Mouse (Mus musculus) megakaryocyte, embryonic 14.5 days (primary cell): ENCODE results near the gene 2010111I01Rik. TPM values are rescaled to one million over a fixed set of nuclear protein-coding genes. Genes with fewer than 3 reads are reported as not detected.
"Not testable (repeated sequence)": the region's sequence is repeated elsewhere in the genome, so short reads cannot be mapped to it uniquely, and the experiment has no call there.

ENCODE experiments used
- H3K27me3 ChIP-seq: replicated peaks from 2 replicates; pipeline ENCODE3; 2012; ENCODE audit warnings: inconsistent platforms
- H3K36me3 ChIP-seq: replicated peaks from 2 replicates; pipeline ENCODE3; 2012; ENCODE audit warnings: low read length, inconsistent platforms, mixed read lengths
- H3K4me1 ChIP-seq: 2 replicates; pipeline ENCODE4 v1.6.1; 2012; ENCODE audit warnings: inconsistent platforms
- H3K4me3 ChIP-seq: replicated peaks from 2 replicates; pipeline ENCODE3; 2012; ENCODE audit warnings: moderate library complexity, mild to moderate bottlenecking, inconsistent platforms
- H3K9me3 ChIP-seq: 2 replicates; pipeline ENCODE4 v1.6.1; 2012; ENCODE audit warnings: inconsistent platforms
- FLI1 ChIP-seq: IDR thresholded peaks from 2 replicates; pipeline ENCODE4 v1.6.1; 2012; ENCODE audit warnings: low read length, inconsistent platforms, mixed read lengths
- GATA1 ChIP-seq: IDR thresholded peaks from 3 replicates; pipeline ENCODE4 v1.6.1; 2012; ENCODE audit warnings: mixed read lengths, low read length, inconsistent platforms, borderline replicate concordance
- polyA plus RNA-seq: library from polyadenylated mRNA; stranded (reverse); fragments of >175 nt; gene quantifications from 2 replicates; pipeline ENCODE4 v1.2.3, GENCODE M21; 2012; ENCODE audit warnings: low replicate concordance; ENCODE audit not compliant: insufficient read depth

Gene 2010111I01Rik
- polyA plus RNA-seq, 1 experiment, result 46.5 TPM

DNA sequence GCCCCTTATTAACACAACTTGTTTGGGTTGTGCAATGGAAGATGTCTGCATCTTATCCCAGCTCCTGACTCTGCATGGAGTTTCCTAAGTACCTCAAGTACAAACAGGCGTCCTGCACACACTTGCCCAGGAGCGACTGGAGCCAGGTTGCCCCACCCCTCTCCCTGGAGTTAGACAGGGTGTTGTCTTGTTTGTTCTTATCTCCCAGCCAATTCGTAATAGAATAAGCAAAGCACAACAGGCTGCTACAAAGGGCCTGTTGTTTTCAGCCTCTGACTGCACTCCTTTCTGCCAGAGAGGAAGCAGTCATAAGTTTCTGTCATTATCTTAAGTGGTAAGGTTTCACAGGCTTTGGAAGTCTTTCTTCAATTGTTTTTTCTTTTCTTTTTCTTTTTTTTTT lies 107.7 kb downstream of the 2010111I01Rik start:
- Histone ChIP-seq H3K9me3 (peaks cover 6% of the 10 kb centered on the region; the same call in 1 of the 2 replicates), H3K27me3 (no peaks in the 10 kb centered on the region), H3K4me1 (no peaks in the 10 kb centered on the region), H3K36me3 (peaks cover 15% of the 10 kb centered on the region), H3K4me3 (no peak overlapping the region)
- TF ChIP-seq GATA1, result no peak
- TF ChIP-seq FLI1, result no peak

DNA sequence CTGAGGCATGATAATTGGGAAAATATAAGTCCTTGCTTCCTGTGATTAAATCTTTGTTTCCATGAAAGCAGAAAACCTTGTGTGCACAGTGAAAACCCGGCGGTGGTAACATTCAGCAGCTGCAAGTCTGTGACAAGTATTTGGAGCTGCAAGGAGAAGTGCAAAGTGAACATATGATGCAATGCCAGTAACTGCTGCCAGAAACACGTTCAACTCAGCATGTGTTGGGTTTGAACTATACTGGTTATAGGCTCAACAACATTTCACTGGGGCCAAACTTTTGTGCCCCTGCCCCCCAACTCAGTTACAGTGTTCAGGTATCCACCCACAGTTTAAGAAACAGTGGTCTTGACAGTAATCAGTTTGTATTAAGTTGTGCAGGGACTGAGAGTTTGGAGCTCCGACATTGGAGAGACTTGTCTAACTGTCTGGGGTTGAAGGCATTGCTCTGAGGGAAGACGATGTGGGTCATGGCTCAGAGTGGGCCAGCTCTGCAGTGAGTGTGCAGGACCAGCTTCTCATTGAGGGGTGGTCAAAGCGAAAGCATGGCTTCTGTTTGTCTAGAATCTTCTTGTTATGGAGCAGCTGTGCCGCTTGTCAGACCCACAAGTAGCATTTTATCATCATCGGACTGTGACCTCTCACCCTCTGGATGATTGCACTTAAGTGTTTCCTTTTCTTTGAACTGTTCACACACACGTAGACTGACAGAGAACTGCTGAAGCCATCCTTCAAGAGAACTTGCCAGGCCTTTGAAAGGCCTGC lies 109.4 kb downstream of the 2010111I01Rik start:
- Histone ChIP-seq H3K36me3 (peaks cover 9% of the 10 kb centered on the region), H3K4me1 (no peaks in the 10 kb centered on the region), H3K4me3 (no peak overlapping the region), H3K9me3 (peaks cover 6% of the 10 kb centered on the region; the same call in 1 of the 2 replicates), H3K27me3 (no peaks in the 10 kb centered on the region)
- TF ChIP-seq GATA1 (no peak), FLI1 (no peak)

DNA sequence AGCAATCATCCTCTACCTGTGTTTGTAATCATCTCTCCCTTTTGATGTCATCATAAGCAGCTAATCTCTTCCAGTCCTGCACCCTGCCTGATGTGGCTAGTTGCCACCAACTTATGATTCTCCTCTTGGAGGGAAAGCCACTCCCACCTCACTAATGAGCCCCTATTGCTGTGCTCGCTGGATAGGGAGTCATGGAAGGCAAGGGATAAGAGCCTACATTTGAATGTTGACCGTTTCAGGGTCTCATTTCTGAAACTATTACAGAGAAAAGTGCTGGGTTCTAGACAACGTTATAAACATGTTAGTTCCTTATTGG lies 109.9 kb downstream of the 2010111I01Rik start:
- no peaks in the 10 kb centered on the region for H3K27me3 ChIP-seq
- peaks cover 6% of the 10 kb centered on the region; the same call in 1 of the 2 replicates for H3K9me3 ChIP-seq
- H3K4me1 ChIP-seq, result no peaks in the 10 kb centered on the region
- H3K4me3 ChIP-seq, result no peak overlapping the region
- TF ChIP-seq GATA1 (no peak), FLI1 (no peak)
- H3K36me3 ChIP-seq, result peaks cover 9% of the 10 kb centered on the region

DNA sequence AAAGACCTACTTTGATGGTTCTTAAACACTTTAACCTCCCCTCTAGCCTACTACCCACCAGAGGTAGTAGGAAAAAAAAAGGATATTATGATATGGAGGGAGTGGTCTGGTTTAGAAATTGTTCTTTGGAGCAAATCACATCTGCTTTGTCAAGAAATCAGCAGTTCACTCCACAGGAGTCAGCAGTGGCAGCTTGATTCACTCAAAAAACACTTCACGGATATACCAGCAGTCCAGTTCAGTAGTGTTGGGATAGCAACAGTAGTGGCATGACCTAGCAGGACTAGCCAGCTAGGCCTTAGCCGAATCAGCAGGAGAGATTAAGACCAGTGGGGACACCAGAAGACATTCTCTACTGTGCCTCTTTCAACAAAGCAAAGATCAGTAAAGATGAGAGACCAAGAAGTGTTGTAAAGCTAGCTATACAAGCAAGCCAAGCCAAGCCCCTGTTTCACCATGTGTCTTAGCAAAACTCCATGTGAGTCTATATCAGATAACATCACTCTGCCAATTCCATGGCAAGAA lies 110.7 kb downstream of the 2010111I01Rik start:
- no peak overlapping the region for H3K4me3 ChIP-seq
- H3K36me3 ChIP-seq, result peaks cover 9% of the 10 kb centered on the region
- no peaks in the 10 kb centered on the region for H3K4me1 ChIP-seq
- peaks cover 6% of the 10 kb centered on the region; the same call in 1 of the 2 replicates for H3K9me3 ChIP-seq
- no peaks in the 10 kb centered on the region for H3K27me3 ChIP-seq
- TF ChIP-seq FLI1, result no peak
- no peak for TF ChIP-seq GATA1

DNA sequence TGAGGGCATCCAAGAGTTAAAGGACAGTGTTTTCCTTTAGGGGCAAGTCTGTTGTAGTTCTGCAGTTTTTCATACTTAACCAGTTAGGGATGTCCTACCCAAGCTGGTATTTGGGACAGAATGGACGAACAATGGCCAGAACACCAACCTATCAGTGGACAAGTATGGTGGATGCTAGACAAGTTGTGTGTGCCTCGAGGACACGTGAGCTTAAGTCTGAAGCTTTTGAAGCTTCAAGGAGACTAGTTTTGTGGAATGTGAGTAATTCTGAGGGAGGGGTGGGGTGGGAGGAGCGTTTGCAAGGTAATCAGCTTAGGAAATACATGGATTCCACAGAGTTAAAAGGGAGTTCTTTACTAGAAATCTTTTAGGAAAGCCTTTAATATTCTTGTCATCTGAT lies 115.5 kb downstream of the 2010111I01Rik start:
- H3K4me1 ChIP-seq, result no peaks in the 10 kb centered on the region
- no peak for TF ChIP-seq GATA1
- no peak for TF ChIP-seq FLI1
- no peak overlapping the region for H3K4me3 ChIP-seq
- H3K27me3 ChIP-seq, result peaks cover 3% of the 10 kb centered on the region
- peaks cover 6% of the 10 kb centered on the region for H3K36me3 ChIP-seq
- H3K9me3 ChIP-seq, result peaks cover 6% of the 10 kb centered on the region; the same call in 1 of the 2 replicates

DNA sequence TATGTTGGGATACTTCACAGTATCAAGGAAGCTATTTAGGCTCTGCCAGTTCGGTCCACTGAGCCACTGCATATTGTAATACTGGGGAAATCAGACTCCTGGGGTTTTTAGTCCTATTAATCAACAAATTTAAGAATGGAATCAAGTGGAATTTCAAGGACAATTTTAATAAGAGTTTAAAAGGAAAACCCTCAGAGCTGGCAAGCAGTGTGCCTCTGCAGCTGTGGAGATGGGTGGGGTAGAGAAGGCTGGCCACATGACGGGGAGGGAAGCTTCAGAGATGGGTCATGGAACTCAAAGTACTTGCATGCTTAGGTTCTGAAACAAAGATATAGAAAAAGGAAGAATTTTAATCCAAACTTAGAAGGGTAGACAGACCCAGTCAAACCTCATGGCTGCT lies 116.1 kb downstream of the 2010111I01Rik start:
- H3K36me3 ChIP-seq, result peaks cover 1% of the 10 kb centered on the region
- TF ChIP-seq GATA1, result no peak
- no peak for TF ChIP-seq FLI1
- H3K27me3 ChIP-seq, result peaks cover 3% of the 10 kb centered on the region
- peaks cover 1% of the 10 kb centered on the region; the same call in 1 of the 2 replicates for H3K9me3 ChIP-seq
- H3K4me1 ChIP-seq, result no peaks in the 10 kb centered on the region
- H3K4me3 ChIP-seq, result no peak overlapping the region

DNA sequence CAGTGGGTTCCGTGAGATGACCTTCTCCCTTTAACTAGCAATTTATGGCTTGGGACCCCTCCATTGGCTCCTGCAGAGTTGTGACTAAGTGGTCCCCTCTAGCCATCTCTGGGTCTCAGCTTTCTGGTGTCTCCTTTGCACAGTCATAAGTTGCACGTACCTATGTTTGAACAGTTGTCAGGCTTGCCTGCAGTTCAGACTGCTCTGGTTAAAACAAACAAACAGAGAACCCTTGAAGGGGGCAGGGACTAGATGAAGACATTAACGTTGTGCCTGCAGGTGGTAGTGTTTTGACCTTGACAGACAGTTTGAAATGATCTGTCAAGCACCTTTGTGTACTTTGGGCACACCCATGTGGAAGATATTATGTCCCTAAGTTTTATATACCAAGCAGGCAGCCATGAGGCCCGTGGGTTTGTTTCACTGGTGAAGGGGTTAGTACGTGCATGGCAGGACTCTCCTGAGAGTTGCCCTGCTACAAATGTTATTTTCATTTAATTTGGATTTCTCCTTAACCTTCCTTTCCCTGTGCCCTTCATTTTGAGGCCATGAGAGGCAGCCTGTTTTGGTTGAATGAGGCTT lies 118.0 kb downstream of the 2010111I01Rik start:
- peaks cover under 1% of the 10 kb centered on the region; the same call in 1 of the 2 replicates for H3K4me1 ChIP-seq
- H3K36me3 ChIP-seq, result no peaks in the 10 kb centered on the region
- peaks cover 3% of the 10 kb centered on the region for H3K27me3 ChIP-seq
- TF ChIP-seq FLI1 (no peak), GATA1 (no peak)
- no peaks in the 10 kb centered on the region for H3K9me3 ChIP-seq
- H3K4me3 ChIP-seq, result no peak overlapping the region

DNA sequence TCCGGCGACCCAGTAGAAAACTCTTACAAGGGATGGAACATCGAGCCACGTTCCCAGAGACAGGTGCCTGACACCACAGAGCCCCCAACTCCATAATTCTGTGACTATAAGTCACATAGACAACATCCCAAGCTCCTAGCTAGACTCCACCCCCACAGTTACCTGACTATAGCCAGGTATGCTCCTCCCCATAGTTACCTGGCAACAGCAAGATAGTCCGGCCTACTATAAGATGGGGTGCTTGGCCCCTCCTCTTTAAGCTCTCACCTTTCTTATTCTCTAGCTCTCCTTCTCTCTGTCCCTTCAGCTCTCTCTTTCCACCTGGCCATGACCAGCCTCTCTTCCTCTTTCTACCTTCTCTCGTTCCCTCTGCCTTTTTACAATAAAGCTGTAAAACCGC lies 118.4 kb downstream of the 2010111I01Rik start:
- not testable (repeated sequence) for H3K27me3 ChIP-seq, H3K4me1 ChIP-seq, H3K4me3 ChIP-seq, H3K9me3 ChIP-seq, H3K36me3 ChIP-seq

DNA sequence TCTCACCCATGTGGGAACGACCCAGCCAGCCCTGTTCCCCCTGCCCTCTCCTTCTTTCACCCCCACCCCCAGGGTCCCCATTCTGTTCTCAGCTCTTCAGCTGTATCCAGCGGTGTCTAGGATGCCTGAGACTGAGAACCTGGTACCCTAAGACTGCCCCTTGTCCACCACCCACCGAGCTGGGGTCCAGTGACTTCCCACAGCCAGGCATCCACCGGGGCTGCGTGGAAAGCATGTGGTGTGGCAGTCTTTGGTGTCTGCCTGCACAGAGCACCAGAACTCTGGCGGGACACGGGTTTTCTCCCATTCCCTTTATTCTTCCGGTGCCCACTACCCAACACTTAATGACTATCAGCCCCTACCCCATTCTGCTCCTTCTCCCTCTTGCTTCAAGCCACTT lies 119.0 kb downstream of the 2010111I01Rik start:
- Histone ChIP-seq H3K27me3 (peaks cover 6% of the 10 kb centered on the region), H3K9me3 (no peaks in the 10 kb centered on the region), H3K36me3 (no peaks in the 10 kb centered on the region), H3K4me1 (peaks cover 10% of the 10 kb centered on the region), H3K4me3 (no peak overlapping the region)
- no peak for TF ChIP-seq GATA1
- TF ChIP-seq FLI1, result no peak
